Mouse (Mus musculus): Measurements from ENCODE around the gene Tle6.
"Not testable (repeated sequence)": the region's sequence is repeated elsewhere in the genome, so short reads cannot be mapped to it uniquely, and the experiment has no call there.

The Tle6 gene

DNA sequence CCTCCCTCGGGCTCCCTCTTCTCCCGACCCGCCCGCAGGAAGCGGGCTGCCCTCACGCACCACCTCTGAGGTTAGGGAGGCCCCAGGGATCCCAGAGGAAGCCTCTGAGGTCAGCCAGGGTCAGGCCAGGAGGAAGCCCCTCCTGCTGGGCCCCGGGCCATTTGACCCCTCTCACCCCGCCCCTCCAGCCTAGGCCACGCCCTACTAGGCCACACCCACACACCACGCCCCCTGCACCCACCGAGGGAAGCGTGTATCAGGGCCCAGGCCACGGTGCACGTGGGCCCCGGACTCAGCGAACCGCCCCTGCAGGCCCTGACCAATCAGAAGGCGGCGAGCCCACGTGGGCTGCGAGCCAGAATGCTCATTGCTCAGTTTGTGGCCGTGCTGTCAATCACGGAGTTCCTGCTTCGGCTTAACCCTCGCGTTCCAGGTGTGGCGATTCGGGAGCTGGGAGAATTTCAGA, at the start of gene Tle6:
Tle6 (minus strand) TSS at position 336 of the 466 bp plus-strand sequence.
- peak; percentile 92 to 97 for DNase-seq (ENCODE audit: low spot score in 2 of 2)

- DNase-seq (ENCODE audit: low spot score in 2 of 2): peak; percentile 64 to 86
Measured at GRCm38 (mm10) chr10:81648803-81649775, 48.2 kb upstream of the Tle6 start, which contains the start of gene Gm10778. Gene Gm10778, plus strand, starts transcription at chr10:81649059.

- no peak for DNase-seq (ENCODE audit: low spot score in 2 of 2)
Measured at GRCm38 (mm10) chr10:81646015-81646555, 45.2 kb upstream of the Tle6 start.

DNA sequence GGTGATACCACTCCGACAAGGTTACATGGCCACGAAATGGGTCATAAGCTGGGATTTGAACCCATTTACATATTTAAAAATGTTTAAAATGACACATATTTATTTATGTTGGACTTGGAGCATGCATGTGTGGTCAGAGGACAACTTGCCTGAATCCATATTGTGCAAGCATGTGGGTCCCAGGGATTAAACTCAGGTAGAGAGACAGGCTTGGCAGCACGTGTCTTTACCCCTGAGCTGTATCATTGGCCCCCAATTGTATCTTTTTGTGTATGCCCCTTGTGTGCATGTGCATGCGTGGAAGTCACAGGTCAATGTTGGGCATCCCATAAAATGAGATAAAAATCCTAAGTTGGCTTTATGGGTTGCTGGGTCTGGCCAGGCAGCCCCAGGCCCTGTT, 44.5 kb upstream of the Tle6 start:
- no peak for DNase-seq (ENCODE audit: low spot score in 2 of 2)

- DNase-seq (ENCODE audit: low spot score in 2 of 2): no peak
Measured at GRCm38 (mm10) chr10:81644716-81645115, 43.8 kb upstream of the Tle6 start.

- DNase-seq (ENCODE audit: low spot score in 2 of 2): no peak
Measured at GRCm38 (mm10) chr10:81644162-81644561, 43.3 kb upstream of the Tle6 start.

- DNase-seq (ENCODE audit: low spot score in 2 of 2): peak; percentile 92 to 96
Measured at GRCm38 (mm10) chr10:81643449-81644055, 42.7 kb upstream of the Tle6 start.

DNA sequence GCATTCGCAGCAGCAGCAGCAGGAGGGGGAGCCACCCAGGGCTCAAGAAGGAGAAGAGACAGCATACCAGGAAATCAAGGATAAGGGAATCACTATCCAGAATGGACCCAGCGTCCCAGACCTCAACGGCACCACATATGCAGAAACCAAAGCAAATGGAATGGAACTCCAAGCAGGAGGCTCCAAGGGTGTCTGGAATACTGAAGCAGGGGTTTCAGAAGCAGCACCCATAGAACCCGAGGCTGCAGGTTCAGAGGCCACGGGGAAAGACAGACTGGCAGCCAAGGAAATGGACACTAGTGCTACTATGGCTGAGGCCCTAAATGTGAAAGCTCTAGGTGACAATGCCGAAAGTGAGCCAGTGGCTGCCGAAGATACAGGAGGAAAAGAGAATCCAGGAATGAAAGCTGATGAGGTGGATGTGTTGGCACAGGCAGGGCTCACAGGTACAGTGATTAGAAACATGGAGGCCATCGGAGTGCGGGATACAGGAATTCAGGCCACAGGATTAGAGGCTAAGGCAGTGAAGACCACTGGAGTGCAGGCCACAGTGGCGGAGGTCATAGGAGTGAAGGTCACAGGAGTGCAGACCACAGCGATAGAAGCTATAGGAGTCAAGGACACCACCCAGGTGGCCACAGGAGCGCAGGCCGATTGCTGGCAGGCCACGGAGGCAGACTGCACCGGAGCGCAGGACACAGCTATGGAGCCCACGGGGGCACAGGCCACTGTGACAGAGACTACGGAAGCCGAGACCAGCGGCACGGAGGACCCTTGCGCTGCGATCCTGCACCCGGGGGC, 42.0 kb upstream of the Tle6 start:
- no peak for DNase-seq (ENCODE audit: low spot score in 2 of 2)

DNA sequence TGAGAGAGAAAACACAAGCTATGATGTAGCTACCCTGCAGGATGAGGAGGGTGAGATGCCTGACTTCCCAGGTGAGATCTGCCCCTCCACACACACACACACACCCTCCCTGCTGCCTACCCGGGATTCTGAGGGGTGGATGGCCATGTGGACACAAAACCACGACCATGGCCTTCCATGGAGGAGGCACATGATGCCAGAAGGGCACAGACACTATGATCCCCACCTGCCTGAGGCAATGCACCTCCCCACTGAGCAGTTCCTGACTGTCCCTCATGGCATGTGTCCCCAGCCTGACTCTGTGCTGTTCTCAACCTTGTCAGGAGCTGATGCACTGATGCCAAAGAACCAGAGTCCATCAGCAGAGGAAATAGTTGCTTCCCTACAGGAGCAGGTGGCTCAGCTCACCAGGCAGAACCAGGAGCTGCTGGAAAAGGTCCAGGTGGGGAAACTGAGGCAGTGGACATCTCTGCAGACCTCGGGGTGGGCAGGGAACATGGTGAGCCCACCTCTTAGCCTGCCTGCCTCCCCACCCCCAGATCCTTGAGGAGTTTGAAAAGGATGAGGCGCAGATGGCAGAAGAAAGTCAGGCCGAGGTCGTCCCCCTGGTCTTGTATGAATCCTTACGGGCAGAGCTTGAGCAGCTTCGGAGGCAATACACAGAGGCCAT, 41.2 kb upstream of the Tle6 start:
- DNase-seq (ENCODE audit: low spot score in 2 of 2): no peak

GRCm38 (mm10) chr10:81641566-81641965, 40.7 kb upstream of the Tle6 start:
- DNase-seq (ENCODE audit: low spot score in 2 of 2): no peak

DNA sequence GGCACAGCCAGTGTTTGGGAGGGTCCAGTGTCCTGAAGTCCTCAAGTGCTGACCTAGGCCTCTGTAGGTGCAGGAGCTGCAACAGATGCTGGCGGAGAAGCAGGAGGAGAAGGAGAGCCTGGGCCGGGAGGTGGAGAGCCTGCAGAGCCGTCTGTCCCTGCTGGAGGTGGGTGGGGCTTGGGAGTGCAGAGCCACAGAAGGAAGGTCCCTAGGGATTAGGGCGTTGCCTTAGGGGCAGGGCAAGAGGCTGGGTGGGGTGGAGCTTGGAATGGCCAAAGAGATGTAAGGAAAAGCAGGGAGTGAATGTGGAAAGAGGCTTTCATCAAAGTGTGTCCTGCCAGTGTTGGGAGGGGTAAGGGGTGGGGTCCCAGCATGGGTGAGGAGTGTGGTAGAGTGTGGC, 40.0 kb upstream of the Tle6 start:
- DNase-seq (ENCODE audit: low spot score in 2 of 2): not testable (repeated sequence)

GRCm38 (mm10) chr10:81638101-81638500, 37.2 kb upstream of the Tle6 start:
- no peak for DNase-seq (ENCODE audit: low spot score in 2 of 2)

DNA sequence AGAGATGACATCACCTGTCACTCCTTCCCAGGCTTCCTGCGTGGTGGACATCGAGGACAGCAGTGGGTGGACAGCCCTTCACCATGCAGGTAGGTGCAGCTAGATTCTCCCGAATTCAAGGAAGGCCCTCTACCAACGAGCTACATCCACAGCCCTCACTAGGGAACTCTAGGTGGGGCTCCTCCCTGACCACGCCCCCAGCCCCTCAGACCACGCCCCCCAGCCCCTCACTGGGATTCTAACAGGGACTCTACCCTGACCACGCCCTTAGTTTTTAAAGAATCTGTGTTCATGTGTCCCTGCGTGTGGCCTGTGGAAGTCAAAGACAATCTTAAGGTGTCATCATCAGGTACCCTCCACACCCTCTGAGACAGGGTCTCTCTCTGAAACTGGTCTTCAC, 35.5 kb upstream of the Tle6 start:
- DNase-seq (ENCODE audit: low spot score in 2 of 2): no peak

DNA sequence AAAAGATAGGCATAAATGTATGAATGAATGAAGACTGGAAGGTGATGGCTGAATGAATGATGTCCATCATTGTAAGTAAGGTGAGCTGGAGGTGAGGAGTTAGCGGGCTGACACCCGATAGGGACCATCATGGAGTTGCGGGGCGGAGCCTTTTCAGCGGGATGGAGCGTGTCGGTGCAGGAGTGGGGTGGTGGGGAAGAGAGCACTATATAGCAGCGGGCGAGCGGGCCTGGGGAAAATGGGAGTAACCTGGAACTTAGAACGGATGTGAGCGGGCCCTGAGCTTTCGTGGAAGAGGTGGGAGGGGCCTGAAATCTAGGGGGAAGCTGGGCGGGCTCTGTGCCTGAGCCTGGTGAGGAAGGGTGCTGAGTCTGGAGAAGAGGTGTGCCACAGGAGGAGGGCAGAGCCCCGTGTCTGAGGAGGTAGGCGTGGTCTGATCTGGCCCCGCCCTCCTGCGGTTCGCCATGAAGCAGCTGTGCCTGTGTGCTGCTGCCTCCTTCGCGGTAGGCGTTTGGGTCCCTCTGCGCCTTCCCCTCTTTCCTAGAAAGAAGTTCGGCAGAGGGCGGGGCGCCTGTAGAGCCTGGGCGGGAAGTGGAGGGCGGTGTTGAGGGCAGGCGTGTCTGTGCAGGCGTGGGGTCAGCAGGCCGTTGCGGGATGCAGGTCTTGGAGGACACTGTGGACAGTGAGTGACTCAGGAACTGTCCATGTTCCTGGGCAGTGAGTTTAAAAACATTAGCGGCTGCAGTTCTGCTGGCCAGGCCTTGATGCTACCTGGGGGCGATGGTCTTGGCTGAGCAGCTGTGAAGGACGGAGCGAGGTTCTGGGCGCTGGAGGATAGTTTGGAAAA, 32.6 kb upstream of the Tle6 start:
- DNase-seq (ENCODE audit: low spot score in 2 of 2): peak; percentile 62 to 68

DNA sequence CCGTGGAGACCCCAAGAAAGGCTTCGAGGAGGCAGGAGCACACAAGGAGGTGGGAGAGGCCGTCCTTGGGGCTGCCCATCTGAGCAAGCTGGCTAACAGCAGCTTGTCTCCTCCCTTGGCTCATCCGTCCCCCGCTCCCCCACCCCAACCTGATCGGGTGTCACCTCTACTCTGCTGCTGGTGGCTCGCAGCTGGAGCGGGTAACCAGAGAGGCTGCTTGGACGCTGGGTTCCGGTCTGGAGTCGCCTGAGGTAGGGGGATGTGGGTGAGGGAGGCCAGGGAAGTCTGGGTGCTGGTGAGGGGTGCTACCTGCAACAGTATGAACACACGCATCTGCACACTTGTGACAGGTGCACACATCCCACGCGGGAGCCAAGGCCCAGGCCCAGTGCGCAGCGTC, 27.5 kb upstream of the Tle6 start, which contains the start of gene Ankrd24:
Ankrd24 (plus strand) TSS at position 151 of the 400 bp plus-strand sequence.
- DNase-seq (ENCODE audit: low spot score in 2 of 2): no peak

- DNase-seq (ENCODE audit: low spot score in 2 of 2): no peak
Measured at GRCm38 (mm10) chr10:81627836-81628220, 27.0 kb upstream of the Tle6 start.

DNA sequence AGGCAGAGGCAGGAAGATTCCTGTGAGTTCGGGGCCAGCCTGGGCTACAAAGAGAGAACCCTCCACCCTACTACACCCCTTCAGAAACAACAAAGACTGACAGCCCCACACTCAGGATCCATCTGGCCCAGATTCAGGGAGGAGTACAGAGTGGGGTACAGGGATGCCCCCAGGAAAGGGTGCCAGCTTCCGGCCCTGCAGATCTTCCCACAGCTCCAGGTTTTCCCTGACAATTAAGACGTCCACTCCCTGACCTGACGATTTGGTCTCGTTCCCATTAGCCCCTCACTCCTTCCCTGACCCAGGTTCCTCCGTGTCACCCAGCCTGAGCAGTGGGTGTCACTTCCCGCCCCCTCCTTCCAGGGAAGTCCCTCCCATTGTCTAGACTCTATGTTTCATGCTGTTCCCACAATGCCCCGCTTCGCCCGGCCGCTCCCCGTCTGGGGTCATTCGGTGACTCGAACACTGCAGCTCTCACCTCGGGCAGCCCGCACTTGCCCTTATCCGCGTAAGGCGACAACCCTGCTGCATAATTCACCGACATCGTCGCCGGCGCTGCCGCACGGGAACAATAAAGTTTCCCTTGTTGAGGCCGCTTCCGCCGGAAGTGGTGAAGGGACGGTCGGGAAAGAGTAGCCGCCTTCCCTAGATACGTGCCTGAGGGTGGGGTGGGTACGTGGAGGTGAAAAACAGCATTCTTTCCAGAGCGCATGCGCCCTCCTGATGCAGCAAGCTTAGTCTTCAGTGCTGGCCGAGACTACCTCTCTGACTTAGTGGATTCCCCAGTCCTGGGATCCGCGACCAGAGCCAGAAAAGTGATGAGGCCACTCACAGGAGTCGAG, 26.3 kb upstream of the Tle6 start, which contains the start of gene Sirt6:
Sirt6 (minus strand) TSS at position 804 of the 842 bp plus-strand sequence.
- DNase-seq (ENCODE audit: low spot score in 2 of 2): peak; percentile 59 to 84

GRCm38 (mm10) chr10:81626101-81626993, 25.5 kb upstream of the Tle6 start:
- DNase-seq (ENCODE audit: low spot score in 2 of 2): no peak

Data from cerebellum, postnatal 4 days (tissue).